ENCODE assay signal across 8 mouse cellular contexts in the genomic region with DNA sequence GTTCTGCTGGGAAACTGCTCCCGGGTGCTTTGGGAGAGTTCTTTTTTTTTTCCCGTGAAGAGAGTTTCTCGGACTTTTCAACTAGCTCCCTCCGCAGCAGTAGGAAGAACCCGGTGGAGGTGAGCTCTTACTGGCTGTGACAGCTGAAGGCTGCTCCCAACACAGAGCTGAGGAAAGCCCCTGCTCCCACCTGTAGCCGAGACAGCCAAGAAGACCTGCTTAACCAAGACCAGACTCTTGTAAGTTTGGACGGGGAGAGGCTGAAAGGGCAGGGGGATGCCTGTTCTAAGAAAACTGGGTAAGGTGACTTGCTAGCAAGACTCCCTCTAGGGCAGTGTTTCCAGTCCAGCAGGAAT. TPM values are rescaled to one million over a fixed set of nuclear protein-coding genes. Genes with fewer than 3 reads are reported as not detected.
DNase-seq lines count a peak whose midpoint lies in the region; ATAC-seq lines count a peak whose summit lies in the region.

No protein-coding gene starts in this region.

- peak overlapping the region; percentile 59 for H3K4me3 ChIP-seq in heart, embryonic 10.5 days
- peak overlapping the region; percentile 19 for H3K4me3 ChIP-seq in hindbrain, embryonic 12.5 days
- peak overlapping the region; percentile 1; the same call in 1 of the 2 replicates for H3K4me3 ChIP-seq in midbrain, embryonic 11.5 days (ENCODE audit: low read depth, low read length)

- no peak overlapping the region for H3K27ac ChIP-seq in heart, embryonic 10.5 days
- H3K27ac ChIP-seq in hindbrain, embryonic 12.5 days, result no peak overlapping the region
- no peak overlapping the region for H3K27ac ChIP-seq in midbrain, embryonic 11.5 days (ENCODE audit: low read depth, low read length)

- H3K9me3 ChIP-seq in heart, embryonic 10.5 days, result no peaks in the 10 kb centered on the region
- no peaks in the 10 kb centered on the region for H3K9me3 ChIP-seq in hindbrain, embryonic 12.5 days (replicated peaks)
- H3K9me3 ChIP-seq in midbrain, embryonic 11.5 days (ENCODE audit: control insufficient read depth, low read length), result no peaks in the 10 kb centered on the region

- ATAC-seq in hindbrain, embryonic 12.5 days (ENCODE audit: low FRiP score), result no peak
- no peak for ATAC-seq in midbrain, embryonic 11.5 days (ENCODE audit: low FRiP score)

- 4% methylated on average over 7 of the region's 7 CpGs for WGBS in heart, embryonic 10.5 days
- 3% methylated on average over 7 of the region's 7 CpGs for WGBS in hindbrain, embryonic 12.5 days
- under 1% methylated on average over 7 of the region's 7 CpGs for WGBS in midbrain, embryonic 11.5 days

- H3K9ac ChIP-seq in hindbrain, embryonic 12.5 days, result no peak overlapping the region
- no peak overlapping the region; the same call in 1 of the 2 replicates for H3K9ac ChIP-seq in midbrain, embryonic 11.5 days (ENCODE audit: low read length)

- peak overlapping the region; percentile 48 for H3K4me2 ChIP-seq in hindbrain, embryonic 12.5 days (replicated peaks)
- H3K4me2 ChIP-seq in midbrain, embryonic 11.5 days, result peak overlapping the region; percentile 45

- H3K27me3 ChIP-seq in heart, embryonic 10.5 days (ENCODE audit: insufficient read depth, poor library complexity, severe bottlenecking), result peaks cover 4% of the 10 kb centered on the region; the same call in 1 of the 2 replicates
- H3K27me3 ChIP-seq in hindbrain, embryonic 12.5 days, result 0 out of 2 replicates have a peak, but pooled peaks cover 6% of the 10 kb centered on the region
- no peaks in the 10 kb centered on the region for H3K27me3 ChIP-seq in midbrain, embryonic 11.5 days (ENCODE audit: control insufficient read depth, insufficient read depth, low read length)

- no peak for DNase-seq in heart, embryonic 10.5 days (ENCODE audit: low spot score)
- no peak for DNase-seq in heart, postnatal 36 days
- DNase-seq in Muller cell, postnatal 12 days (ENCODE audit: inconsistent ontology term), result peak; percentile 7
- DNase-seq in midbrain, embryonic 11.5 days (ENCODE audit: low spot score, missing footprints), result peak; percentile 86
- DNase-seq in left cerebral cortex, adult 18-20 months (ENCODE audit: low spot score in 2 of 2), result no peak
- no peak for DNase-seq in left cerebral cortex, postnatal 14 days (ENCODE audit: low spot score in 2 of 2)
- no peak for DNase-seq in ovary, postnatal 14 days (ENCODE audit: low spot score)

- no peaks in the 10 kb centered on the region for H3K4me1 ChIP-seq in heart, embryonic 10.5 days
- peaks cover 7% of the 10 kb centered on the region for H3K4me1 ChIP-seq in hindbrain, embryonic 12.5 days
- peaks cover 5% of the 10 kb centered on the region; the same call in 1 of the 2 replicates for H3K4me1 ChIP-seq in midbrain, embryonic 11.5 days (ENCODE audit: control insufficient read depth, insufficient read depth, low read length)

- no peaks in the 10 kb centered on the region for H3K36me3 ChIP-seq in heart, embryonic 10.5 days
- H3K36me3 ChIP-seq in hindbrain, embryonic 12.5 days, result no peaks in the 10 kb centered on the region
- no peaks in the 10 kb centered on the region for H3K36me3 ChIP-seq in midbrain, embryonic 11.5 days (ENCODE audit: control insufficient read depth, insufficient read depth, low read length)

- intact Hi-C loops in heart, postnatal 36 days (cut with DNase I), result no loop called here
- intact Hi-C loops in left cerebral cortex, postnatal 14 days (cut with DNase I), result no loop called here

RNA-seq across cellular contexts. Expression of a gene that starts 0.3 kb away (rescaled TPM):
- polyA plus RNA-seq in heart, embryonic 10.5 days (2016; fragmentation: Nextera tagmentation; extraction: Ambion mirVana), result 0.50 and 0.65 TPM in 2 replicates
- under 1 TPM; 0.14 to 0.16 TPM for total RNA-seq in heart, postnatal 36 days (2021)
- 0.56 and 0.69 TPM in 2 replicates for polyA plus RNA-seq in hindbrain, embryonic 12.5 days (2016; fragmentation: Nextera tagmentation; extraction: Ambion mirVana)
- polyA plus RNA-seq in midbrain, embryonic 11.5 days (2014; fragmentation: Nextera tagmentation; extraction: Ambion mirVana), result 0.90 and 0.91 TPM in 2 replicates
- not detected for total RNA-seq in left cerebral cortex, adult 18-20 months (2021)
- total RNA-seq in left cerebral cortex, postnatal 14 days (2021), result under 1 TPM in 1 of 2 experiments, not detected in 1; 0.06 TPM

Comparison
In these comparisons a context has a peak if more than half of its experiments do, and no peak if none do; other contexts are left out.
1. DNase-seq: peak in Muller cell, postnatal 12 days (single experiment) and midbrain, embryonic 11.5 days (single experiment); none in heart, embryonic 10.5 days (single experiment), heart, postnatal 36 days (0 of 2), left cerebral cortex, adult 18-20 months (0 of 2), left cerebral cortex, postnatal 14 days (0 of 2) and ovary, postnatal 14 days (single experiment).
2. H3K4me3 ChIP-seq: peak in every context shown above with its lines; median percentile 59 in heart, embryonic 10.5 days; 19 in hindbrain, embryonic 12.5 days; 1 in midbrain, embryonic 11.5 days.